Mouse (Mus musculus): ENCODE measurements around the gene Naaladl2. TPM values are rescaled to one million over a fixed set of nuclear protein-coding genes. Genes with fewer than 3 reads are reported as not detected.

The Naaladl2 gene
- total RNA-seq, 1 experiment, result under 0.01 TPM

DNA sequence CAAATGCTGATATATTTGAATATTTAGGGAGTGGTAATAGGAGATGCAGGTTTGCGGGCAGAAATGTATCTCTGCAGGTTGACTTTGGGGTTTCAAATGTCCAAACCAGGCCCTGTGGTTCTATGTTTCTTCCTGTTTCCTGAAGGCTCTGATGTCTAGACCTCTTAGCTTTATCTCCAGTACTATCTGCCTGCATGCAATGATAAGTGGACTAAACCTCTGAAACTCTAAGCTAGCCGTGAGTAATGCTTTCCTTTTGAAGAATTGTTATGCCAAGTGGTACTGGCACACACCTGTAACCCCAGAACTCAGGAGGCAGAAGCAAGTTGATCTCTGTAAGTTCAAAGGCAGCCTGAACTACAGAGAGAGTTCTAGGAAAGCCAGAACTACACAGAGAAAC lies 291.1 kb downstream of the Naaladl2 start:
- Histone ChIP-seq H3K4me3 (ENCODE audit: insufficient read depth in 1 of 2, low read depth in 1 of 2, low read length in 2 of 2, poor library complexity in 1 of 2, severe bottlenecking in 1 of 2) (no peak overlapping the region), H3K4me1 (ENCODE audit: control insufficient read depth in 2 of 2, insufficient read depth in 2 of 2, low read length in 2 of 2, poor library complexity in 1 of 2) (no peaks in the 10 kb centered on the region), H3K36me3 (ENCODE audit: control insufficient read depth, insufficient read depth, low read length, poor library complexity, severe bottlenecking) (no peaks in the 10 kb centered on the region), H3K9ac (ENCODE audit: insufficient read depth, low read depth, low read length, poor library complexity, severe bottlenecking) (no peak overlapping the region), H3K9me3 (ENCODE audit: control insufficient read depth, insufficient read depth, low read depth, low read length) (no peaks in the 10 kb centered on the region), H3K27ac (ENCODE audit: insufficient read depth, low read depth, low read length, poor library complexity, severe bottlenecking) (no peak overlapping the region)
- in situ Hi-C loops (cut with MboI; ENCODE audit: low sequenced_read_pairs in 2 of 2, unreplicated experiment in 2 of 2), result no loop called here
- no peak for TF ChIP-seq HCFC1 (IDR thresholded peaks at IDR 0.05; ENCODE audit: borderline replicate concordance, insufficient read depth, low read length)
- no peak for TF ChIP-seq ZNF384 (IDR thresholded peaks at IDR 0.05; ENCODE audit: low read depth, low read length)
- no peak for TF ChIP-seq CHD2 (IDR thresholded peaks at IDR 0.05; ENCODE audit: low read depth, low read length)
- no peak for TF ChIP-seq ZC3H11A (IDR thresholded peaks at IDR 0.05; ENCODE audit: borderline replicate concordance, low read depth, low read length)
- no peak for TF ChIP-seq MAFK (IDR thresholded peaks at IDR 0.05; ENCODE audit: insufficient read depth, low read depth, low read length)
- no peak for DNase-seq (ENCODE audit: low read depth, low spot score)

DNA sequence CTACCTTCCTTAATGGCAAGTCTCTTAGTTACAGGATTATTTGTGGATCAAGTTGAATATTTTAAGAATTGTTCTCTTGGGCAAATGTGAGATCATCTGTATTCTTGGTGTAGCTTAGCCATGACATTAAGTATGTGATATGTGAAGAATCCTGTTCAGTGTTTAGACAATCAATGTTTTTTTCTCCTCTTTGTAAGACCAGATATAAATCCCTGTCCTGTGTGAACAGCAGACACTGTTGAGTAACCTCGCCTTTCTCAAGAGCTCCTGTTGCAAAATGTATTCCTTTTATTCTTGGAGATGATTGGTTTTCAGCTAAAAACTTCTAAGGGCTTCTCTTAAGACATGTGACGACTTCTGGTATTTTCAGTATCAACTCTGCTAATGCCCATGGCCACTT lies 347.3 kb downstream of the Naaladl2 start:
- in situ Hi-C loops (cut with MboI; ENCODE audit: low sequenced_read_pairs in 2 of 2, unreplicated experiment in 2 of 2), result no loop called here
- Histone ChIP-seq H3K27ac (ENCODE audit: insufficient read depth, low read depth, low read length, poor library complexity, severe bottlenecking) (no peak overlapping the region), H3K9ac (ENCODE audit: insufficient read depth, low read depth, low read length, poor library complexity, severe bottlenecking) (no peak overlapping the region), H3K9me3 (ENCODE audit: control insufficient read depth, insufficient read depth, low read depth, low read length) (no peaks in the 10 kb centered on the region), H3K4me1 (ENCODE audit: control insufficient read depth in 2 of 2, insufficient read depth in 2 of 2, low read length in 2 of 2, poor library complexity in 1 of 2) (no peaks in the 10 kb centered on the region), H3K4me3 (ENCODE audit: insufficient read depth in 1 of 2, low read depth in 1 of 2, low read length in 2 of 2, poor library complexity in 1 of 2, severe bottlenecking in 1 of 2) (no peak overlapping the region), H3K36me3 (ENCODE audit: control insufficient read depth, insufficient read depth, low read length, poor library complexity, severe bottlenecking) (no peaks in the 10 kb centered on the region)
- TF ChIP-seq HCFC1 (IDR thresholded peaks at IDR 0.05; ENCODE audit: borderline replicate concordance, insufficient read depth, low read length), result no peak
- TF ChIP-seq CHD2 (IDR thresholded peaks at IDR 0.05; ENCODE audit: low read depth, low read length), result no peak
- no peak for TF ChIP-seq ZC3H11A (IDR thresholded peaks at IDR 0.05; ENCODE audit: borderline replicate concordance, low read depth, low read length)
- TF ChIP-seq MAFK (IDR thresholded peaks at IDR 0.05; ENCODE audit: insufficient read depth, low read depth, low read length), result no peak
- TF ChIP-seq ZNF384 (IDR thresholded peaks at IDR 0.05; ENCODE audit: low read depth, low read length), result no peak
- no peak for DNase-seq (ENCODE audit: low read depth, low spot score)

DNA sequence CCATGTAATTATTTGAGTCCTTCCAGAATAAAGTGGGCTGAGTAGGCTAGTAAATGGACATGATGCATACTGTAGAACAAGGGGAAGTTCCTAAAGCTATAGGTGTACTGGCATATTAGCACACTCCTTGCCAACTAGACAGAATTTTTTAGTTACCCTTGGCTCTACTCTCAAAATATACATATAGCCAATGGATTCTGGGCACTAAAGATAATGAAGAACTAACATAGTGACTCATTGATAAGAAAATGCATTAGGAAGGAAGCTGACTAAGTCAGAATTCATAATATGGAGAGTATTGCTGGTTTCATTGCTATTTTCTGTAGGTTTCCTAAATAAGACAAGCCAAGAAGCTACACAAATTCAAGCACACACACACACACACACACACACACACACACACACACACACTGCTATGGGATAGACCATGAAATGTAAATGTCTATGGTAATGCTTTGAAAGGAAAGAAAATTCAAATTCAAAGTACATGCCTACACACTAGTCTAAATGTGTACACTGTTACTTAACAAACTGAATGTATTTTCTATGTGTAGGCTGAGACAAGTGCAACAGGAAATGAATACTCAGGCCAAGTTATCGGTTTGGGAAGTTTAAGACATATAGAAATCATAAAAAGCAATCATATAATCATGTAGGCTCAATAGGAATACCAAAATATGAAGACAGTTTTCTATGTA lies 356.5 kb downstream of the Naaladl2 start:
- Histone ChIP-seq H3K36me3 (ENCODE audit: control insufficient read depth, insufficient read depth, low read length, poor library complexity, severe bottlenecking) (no peaks in the 10 kb centered on the region), H3K9me3 (ENCODE audit: control insufficient read depth, insufficient read depth, low read depth, low read length) (no peaks in the 10 kb centered on the region), H3K9ac (ENCODE audit: insufficient read depth, low read depth, low read length, poor library complexity, severe bottlenecking) (no peak overlapping the region), H3K4me3 (ENCODE audit: insufficient read depth in 1 of 2, low read depth in 1 of 2, low read length in 2 of 2, poor library complexity in 1 of 2, severe bottlenecking in 1 of 2) (no peak overlapping the region), H3K27ac (ENCODE audit: insufficient read depth, low read depth, low read length, poor library complexity, severe bottlenecking) (no peak overlapping the region), H3K4me1 (ENCODE audit: control insufficient read depth in 2 of 2, insufficient read depth in 2 of 2, low read length in 2 of 2, poor library complexity in 1 of 2) (no peaks in the 10 kb centered on the region)
- no peak for TF ChIP-seq ZC3H11A (IDR thresholded peaks at IDR 0.05; ENCODE audit: borderline replicate concordance, low read depth, low read length)
- no peak for TF ChIP-seq CHD2 (IDR thresholded peaks at IDR 0.05; ENCODE audit: low read depth, low read length)
- TF ChIP-seq MAFK (IDR thresholded peaks at IDR 0.05; ENCODE audit: insufficient read depth, low read depth, low read length), result no peak
- TF ChIP-seq HCFC1 (IDR thresholded peaks at IDR 0.05; ENCODE audit: borderline replicate concordance, insufficient read depth, low read length), result no peak
- no peak for TF ChIP-seq ZNF384 (IDR thresholded peaks at IDR 0.05; ENCODE audit: low read depth, low read length)
- no peak for DNase-seq (ENCODE audit: low read depth, low spot score)
- in situ Hi-C loops (cut with MboI; ENCODE audit: low sequenced_read_pairs in 2 of 2, unreplicated experiment in 2 of 2), result no loop called here

DNA sequence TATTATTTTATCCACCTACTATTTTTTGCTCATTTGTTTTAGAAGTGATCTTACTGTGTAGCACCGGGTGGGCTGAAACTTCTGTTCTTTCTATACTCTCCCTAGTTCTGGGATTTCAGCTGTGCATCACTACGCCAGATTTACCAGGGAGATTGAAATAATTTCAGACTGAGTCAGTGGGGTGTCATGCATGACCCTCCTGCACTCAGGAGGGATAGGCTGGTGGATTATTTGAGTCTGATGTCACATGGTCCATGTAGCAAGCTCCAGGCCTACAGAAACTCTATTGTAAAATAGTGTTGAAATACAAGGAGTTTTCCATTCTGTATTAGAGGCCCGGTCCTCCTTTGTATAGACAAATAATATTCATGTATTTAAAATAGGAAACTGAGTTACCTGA lies 360.0 kb downstream of the Naaladl2 start:
- H3K36me3 ChIP-seq (ENCODE audit: control insufficient read depth, insufficient read depth, low read length, poor library complexity, severe bottlenecking), result no peaks in the 10 kb centered on the region
- in situ Hi-C loops (cut with MboI; ENCODE audit: low sequenced_read_pairs in 2 of 2, unreplicated experiment in 2 of 2), result no loop called here
- H3K27ac ChIP-seq (ENCODE audit: insufficient read depth, low read depth, low read length, poor library complexity, severe bottlenecking), result no peak overlapping the region
- H3K4me3 ChIP-seq (ENCODE audit: insufficient read depth in 1 of 2, low read depth in 1 of 2, low read length in 2 of 2, poor library complexity in 1 of 2, severe bottlenecking in 1 of 2), result no peak overlapping the region
- TF ChIP-seq ZC3H11A (IDR thresholded peaks at IDR 0.05; ENCODE audit: borderline replicate concordance, low read depth, low read length), result no peak
- DNase-seq (ENCODE audit: low read depth, low spot score), result no peak
- no peaks in the 10 kb centered on the region for H3K9me3 ChIP-seq (ENCODE audit: control insufficient read depth, insufficient read depth, low read depth, low read length)
- no peak overlapping the region for H3K9ac ChIP-seq (ENCODE audit: insufficient read depth, low read depth, low read length, poor library complexity, severe bottlenecking)
- H3K4me1 ChIP-seq (ENCODE audit: control insufficient read depth in 2 of 2, insufficient read depth in 2 of 2, low read length in 2 of 2, poor library complexity in 1 of 2), result no peaks in the 10 kb centered on the region

DNA sequence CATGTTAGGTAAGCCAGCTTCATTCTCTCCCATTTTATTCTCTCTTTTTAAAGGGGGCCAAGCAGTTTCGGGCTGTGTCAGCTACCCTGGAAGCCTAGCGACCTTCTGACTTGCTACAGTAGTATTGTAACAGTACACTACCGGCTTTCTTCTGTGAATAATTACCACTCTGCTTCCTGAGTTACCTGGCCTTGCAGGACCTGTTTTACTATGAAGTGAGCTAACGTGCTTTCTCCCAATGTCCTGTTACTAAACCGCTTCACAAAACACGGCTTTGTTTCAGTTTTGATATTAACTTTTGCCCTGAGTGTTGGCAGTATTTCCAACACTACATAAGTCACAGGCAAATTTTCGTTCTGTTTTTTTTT lies 360.6 kb downstream of the Naaladl2 start:
- no peak for DNase-seq (ENCODE audit: low read depth, low spot score)
- Histone ChIP-seq H3K4me3 (ENCODE audit: insufficient read depth in 1 of 2, low read depth in 1 of 2, low read length in 2 of 2, poor library complexity in 1 of 2, severe bottlenecking in 1 of 2) (no peak overlapping the region), H3K27ac (ENCODE audit: insufficient read depth, low read depth, low read length, poor library complexity, severe bottlenecking) (no peak overlapping the region), H3K9me3 (ENCODE audit: control insufficient read depth, insufficient read depth, low read depth, low read length) (no peaks in the 10 kb centered on the region), H3K4me1 (ENCODE audit: control insufficient read depth in 2 of 2, insufficient read depth in 2 of 2, low read length in 2 of 2, poor library complexity in 1 of 2) (no peaks in the 10 kb centered on the region), H3K9ac (ENCODE audit: insufficient read depth, low read depth, low read length, poor library complexity, severe bottlenecking) (no peak overlapping the region), H3K36me3 (ENCODE audit: control insufficient read depth, insufficient read depth, low read length, poor library complexity, severe bottlenecking) (no peaks in the 10 kb centered on the region)
- in situ Hi-C loops (cut with MboI; ENCODE audit: low sequenced_read_pairs in 2 of 2, unreplicated experiment in 2 of 2), result no loop called here
- TF ChIP-seq CHD2 (IDR thresholded peaks at IDR 0.05; ENCODE audit: low read depth, low read length) (no peak), MAFK (IDR thresholded peaks at IDR 0.05; ENCODE audit: insufficient read depth, low read depth, low read length) (no peak), ZC3H11A (IDR thresholded peaks at IDR 0.05; ENCODE audit: borderline replicate concordance, low read depth, low read length) (no peak), HCFC1 (IDR thresholded peaks at IDR 0.05; ENCODE audit: borderline replicate concordance, insufficient read depth, low read length) (no peak), ZNF384 (IDR thresholded peaks at IDR 0.05; ENCODE audit: low read depth, low read length) (no peak)
